Mouse (Mus musculus): ENCODE results near the gene Fhdc1.
A peak's percentile ranks its signal among the peaks of the same experiment; 100 is the strongest.

Fhdc1 gene

DNA sequence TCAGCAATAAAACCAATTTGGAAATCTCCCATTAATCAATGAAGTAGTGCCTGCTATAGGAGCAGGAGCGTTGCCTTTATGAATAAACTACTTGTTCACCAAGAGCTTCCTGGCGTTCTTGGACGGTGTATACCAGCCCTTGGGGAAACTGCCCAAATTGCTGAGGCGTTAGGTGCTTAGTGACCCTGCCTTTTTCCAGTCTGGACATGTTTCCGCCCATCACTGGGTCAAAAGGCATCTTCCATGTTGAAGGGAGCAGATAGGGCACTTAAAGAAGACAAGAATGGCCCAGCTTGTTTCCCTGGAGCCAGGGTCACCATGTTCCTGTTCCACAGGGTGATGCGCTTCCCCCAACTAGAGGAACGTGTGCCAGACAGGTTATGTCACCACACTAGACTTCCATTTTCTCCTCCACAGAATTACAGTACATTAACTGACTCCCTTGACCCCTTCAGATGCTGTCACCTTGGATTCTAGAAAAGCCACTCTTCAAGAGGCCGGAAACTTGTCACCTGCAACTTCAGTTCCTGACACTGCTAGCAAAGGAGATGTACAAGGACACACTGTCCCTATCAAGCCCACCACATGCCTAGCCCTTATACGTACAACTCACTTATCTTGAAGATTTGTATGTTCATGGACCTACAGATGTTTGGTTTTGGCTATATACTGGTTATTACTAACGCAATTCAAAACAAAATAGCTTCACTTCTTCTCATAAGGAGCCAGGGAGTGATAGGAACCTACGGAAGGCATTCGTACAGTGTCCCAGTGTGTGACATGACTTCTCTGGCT, 5.1 kb downstream of the Fhdc1 start:
- no peak for DNase-seq (ENCODE audit: low read depth, low spot score)

DNA sequence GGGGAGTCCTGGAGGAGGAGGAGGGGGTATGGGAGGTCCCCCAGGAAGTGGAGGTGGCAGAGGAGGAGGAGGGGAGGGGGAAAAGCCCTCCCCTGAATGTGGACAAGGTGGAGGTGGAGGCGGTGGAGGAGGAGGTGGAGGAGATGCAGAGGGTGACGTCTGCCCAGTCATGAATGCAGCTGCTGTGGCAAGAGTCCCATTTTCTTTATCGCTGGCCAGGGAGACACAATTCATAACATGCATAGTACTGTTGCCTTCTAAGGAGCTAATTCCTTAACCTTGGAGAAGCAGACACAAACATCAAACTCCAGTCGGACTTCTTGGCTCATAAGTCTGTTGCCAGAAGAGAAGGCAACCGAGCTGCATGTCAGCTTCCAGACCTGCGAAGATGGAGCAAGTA, 5.8 kb downstream of the Fhdc1 start:
- no peak for DNase-seq (ENCODE audit: low read depth, low spot score)

GRCm38 (mm10) chr3:84472955-84473354, 7.3 kb downstream of the Fhdc1 start:
- DNase-seq (ENCODE audit: low read depth, low spot score) = no peak

GRCm38 (mm10) chr3:84472527-84472926, 7.7 kb downstream of the Fhdc1 start:
- no peak for DNase-seq (ENCODE audit: low read depth, low spot score)

- DNase-seq (ENCODE audit: low read depth, low spot score) = no peak
These were observed 9.1 kb downstream of the Fhdc1 start for GRCm38 (mm10) chr3:84471146-84471545.

DNA sequence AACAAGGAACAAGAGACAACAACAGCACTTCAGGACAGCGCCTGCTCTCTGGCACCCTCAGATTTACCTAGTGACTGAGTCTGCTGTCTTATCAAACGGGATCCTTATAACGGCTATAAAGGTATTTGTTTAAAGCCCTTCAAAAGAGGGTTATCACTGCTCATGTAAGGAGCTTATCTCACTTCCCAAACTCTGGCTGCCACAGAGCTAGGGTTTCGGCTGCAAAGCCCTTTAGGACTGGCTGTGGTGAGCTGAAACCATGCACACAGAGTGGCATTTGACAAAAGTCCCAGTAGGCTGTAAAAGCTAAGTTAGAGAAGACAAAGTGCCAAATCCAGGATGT, 12.1 kb downstream of the Fhdc1 start:
- DNase-seq (ENCODE audit: low read depth, low spot score) = peak; percentile 16

DNA sequence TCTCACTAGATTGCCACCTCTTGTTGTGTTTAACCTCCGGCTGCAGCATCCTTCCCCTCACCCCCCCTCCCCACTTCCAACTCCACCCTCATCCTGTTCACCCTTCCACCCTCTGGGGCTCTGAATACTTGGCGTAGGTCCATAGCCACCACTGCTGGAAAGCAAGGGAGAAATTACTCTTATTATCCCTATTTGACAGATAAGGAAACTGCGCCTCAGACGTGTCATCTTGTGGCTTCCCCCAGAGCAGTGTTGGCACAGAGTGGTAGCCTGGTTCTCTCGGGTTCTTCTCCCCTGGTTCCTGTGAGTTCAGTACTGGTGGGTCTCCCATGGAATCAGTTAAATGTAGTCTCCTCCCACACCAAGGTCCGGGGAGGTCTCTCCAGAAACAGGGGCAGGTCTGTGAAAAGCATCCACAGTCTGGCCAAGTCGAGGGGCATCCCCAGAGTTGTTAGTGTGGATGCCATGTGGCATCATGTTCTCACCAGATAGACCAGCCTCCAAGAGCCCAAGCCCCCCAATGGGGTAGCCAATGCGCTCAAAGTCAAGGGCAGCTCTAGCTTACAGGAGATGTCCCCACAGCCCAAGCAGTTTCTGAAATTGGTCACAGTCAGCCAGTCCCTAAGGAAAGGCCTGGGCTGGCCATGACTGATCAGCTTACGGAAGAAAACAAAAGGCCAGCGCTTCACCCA, 12.7 kb downstream of the Fhdc1 start:
- DNase-seq (ENCODE audit: low read depth, low spot score) = no peak

- DNase-seq (ENCODE audit: low read depth, low spot score) = no peak
These were observed 14.3 kb downstream of the Fhdc1 start for GRCm38 (mm10) chr3:84465822-84466500.

- no peak for DNase-seq (ENCODE audit: low read depth, low spot score)
These were observed 18.5 kb downstream of the Fhdc1 start for GRCm38 (mm10) chr3:84461687-84462086.

- DNase-seq (ENCODE audit: low read depth, low spot score) = no peak
These were observed 19.3 kb downstream of the Fhdc1 start for GRCm38 (mm10) chr3:84460952-84461351.

GRCm38 (mm10) chr3:84460499-84460898, 19.7 kb downstream of the Fhdc1 start:
- DNase-seq (ENCODE audit: low read depth, low spot score) = no peak

- no peak for DNase-seq (ENCODE audit: low read depth, low spot score)
These were observed 24.4 kb downstream of the Fhdc1 start for GRCm38 (mm10) chr3:84455733-84456417.

GRCm38 (mm10) chr3:84450651-84451050, 29.6 kb downstream of the Fhdc1 start:
- DNase-seq (ENCODE audit: low read depth, low spot score) = no peak

- DNase-seq (ENCODE audit: low read depth, low spot score) = no peak
These were observed 31.2 kb downstream of the Fhdc1 start for GRCm38 (mm10) chr3:84449015-84449414.

GRCm38 (mm10) chr3:84447803-84448202, 32.4 kb downstream of the Fhdc1 start:
- no peak for DNase-seq (ENCODE audit: low read depth, low spot score)

- no peak for DNase-seq (ENCODE audit: low read depth, low spot score)
These were observed 34.4 kb downstream of the Fhdc1 start for GRCm38 (mm10) chr3:84445838-84446237.

GRCm38 (mm10) chr3:84442890-84443289, 37.3 kb downstream of the Fhdc1 start:
- DNase-seq (ENCODE audit: low read depth, low spot score) = no peak

DNA sequence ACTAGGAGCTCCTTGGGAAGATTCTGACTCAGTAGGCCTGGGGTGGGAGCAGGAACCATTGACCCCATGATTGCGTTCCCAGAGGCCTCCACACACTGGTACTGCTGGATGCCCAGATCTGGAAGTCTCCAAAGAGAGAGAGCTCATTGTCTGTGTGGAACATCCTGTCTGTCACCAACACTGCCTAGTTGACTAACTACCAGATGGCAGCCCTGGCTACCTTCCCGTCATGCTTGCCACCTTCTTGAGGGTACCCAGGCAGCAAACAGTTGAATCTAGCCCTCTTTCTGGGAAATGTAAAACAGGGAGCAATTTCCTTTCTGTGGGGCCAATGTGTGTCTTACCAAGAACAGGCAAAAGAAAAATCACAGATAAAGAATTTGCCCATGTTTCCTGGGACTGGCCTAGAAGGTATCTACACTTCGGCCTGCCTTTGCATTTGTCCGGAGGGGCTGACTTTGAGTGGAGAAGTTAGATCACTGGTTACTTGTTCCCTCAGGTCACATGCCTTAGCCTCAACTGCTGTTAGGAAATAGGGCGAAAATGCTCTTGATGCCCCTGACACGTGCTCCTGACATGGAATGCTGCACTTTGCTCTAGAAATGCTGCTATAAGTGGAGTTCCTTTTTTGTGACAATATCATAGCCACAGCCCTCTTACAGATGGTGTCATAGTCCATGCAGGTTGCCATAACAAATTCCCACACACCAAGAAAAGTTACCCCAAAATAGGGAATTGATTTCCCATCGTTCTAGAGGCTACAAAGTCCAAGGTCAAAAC, 40.6 kb downstream of the Fhdc1 start:
- DNase-seq (ENCODE audit: low read depth, low spot score) = no peak

- no peak for DNase-seq (ENCODE audit: low read depth, low spot score)
These were observed 41.4 kb downstream of the Fhdc1 start for GRCm38 (mm10) chr3:84438840-84439239.

- no peak for DNase-seq (ENCODE audit: low read depth, low spot score)
These were observed 42.1 kb downstream of the Fhdc1 start for GRCm38 (mm10) chr3:84438118-84438517.

- no peak for DNase-seq (ENCODE audit: low read depth, low spot score)
These were observed 43.3 kb downstream of the Fhdc1 start for GRCm38 (mm10) chr3:84436947-84437346.
